Mouse (Mus musculus) limb, embryonic 12.5 days (tissue): ENCODE measurements around the gene Oog3. TPM values are rescaled to one million over a fixed set of nuclear protein-coding genes. Genes with fewer than 3 reads are reported as not detected.

Experiments
- ATAC-seq: fragments of 200-750 bp; cut with Nextera tagmentation; 2 replicates; pipeline ENCODE4 v1.8.0; 2017; ENCODE audit warnings: low read depth, moderate TSS enrichment; ENCODE audit not compliant: insufficient number of reproducible peaks, insufficient read depth, low FRiP score, low TSS enrichment
- H3K27ac ChIP-seq: fragments of 300-500 bp; sonication (generic); 2 replicates; pipeline ENCODE4 v1.5.1; 2016; ENCODE audit warnings: mild to moderate bottlenecking, moderate library complexity
- H3K27me3 ChIP-seq: fragments of 300-500 bp; sonication (generic); 2 replicates; pipeline ENCODE4 v1.6.1; 2016; ENCODE audit warnings: mild to moderate bottlenecking, moderate library complexity
- H3K36me3 ChIP-seq: fragments of 300-500 bp; sonication (generic); 2 replicates; pipeline ENCODE4 v1.6.1; 2016; ENCODE audit warnings: mild to moderate bottlenecking, moderate library complexity
- H3K4me1 ChIP-seq: fragments of 300-500 bp; sonication (generic); replicated peaks from 2 replicates; pipeline ENCODE4 v1.6.1; 2016
- H3K4me2 ChIP-seq: fragments of 300-500 bp; sonication (generic); 2 replicates; pipeline ENCODE4 v1.6.1; 2016; ENCODE audit warnings: mild to moderate bottlenecking, moderate library complexity
- H3K4me3 ChIP-seq: fragments of 300-500 bp; sonication (generic); replicated peaks from 2 replicates; pipeline ENCODE4 v1.5.1; 2016; ENCODE audit warnings: mild to moderate bottlenecking
- H3K9ac ChIP-seq: fragments of 300-500 bp; sonication (generic); replicated peaks from 2 replicates; pipeline ENCODE4 v1.6.1; 2016; ENCODE audit warnings: mild to moderate bottlenecking, moderate library complexity
- H3K9me3 ChIP-seq: fragments of 300-500 bp; sonication (generic); 2 replicates; pipeline ENCODE4 v1.6.1; 2016; ENCODE audit warnings: mild to moderate bottlenecking, moderate library complexity
- WGBS: fragments of 180-500 bp; shearing (Covaris S2); methylation state at CpG from one replicate; pipeline ENCODE4 v1.1.7; 2016; 5-methylcytosine and 5-hydroxymethylcytosine counted together
- polyA plus RNA-seq: library from polyadenylated mRNA; unstranded; fragments of >200 nt; fragmentation: Nextera tagmentation; extraction: Ambion mirVana; gene quantifications from 2 replicates; pipeline ENCODE4 v1.2.1, GENCODE M21; 2016

Gene Oog3
- polyA plus RNA-seq = not detected in 2 replicates

DNA sequence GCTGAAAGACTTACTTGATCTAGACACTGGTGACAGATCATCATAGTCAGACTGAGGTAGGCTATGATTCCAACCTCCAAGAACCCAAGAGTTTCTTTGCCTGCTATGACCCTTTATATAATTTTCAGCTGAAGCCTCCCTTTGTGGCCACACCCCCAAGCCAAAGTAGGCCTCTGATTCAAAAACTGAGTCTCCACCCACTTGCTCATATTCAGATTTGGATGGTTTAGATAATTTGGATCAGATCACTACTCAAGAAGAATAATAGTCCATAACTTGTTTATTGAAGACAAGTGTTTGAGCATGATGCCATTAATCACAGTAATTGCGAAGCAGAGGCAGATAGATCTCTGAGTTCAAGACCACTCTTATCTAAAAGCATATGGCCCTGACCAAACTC is at the start of gene Oog3:
Gene Oog3, minus strand, starts transcription at position 101 of the 400 bp plus-strand sequence.
- Histone ChIP-seq H3K4me1 (no peaks in the 10 kb centered on the region), H3K27ac (no peak within 1 kb of the TSS), H3K9ac (no peak within 1 kb of the TSS), H3K4me3 (no peak within 1 kb of the TSS), H3K27me3 (no peaks in the 10 kb centered on the region), H3K36me3 (no peaks in the 10 kb centered on the region), H3K4me2 (no peak within 1 kb of the TSS), H3K9me3 (peaks cover 52% of the 10 kb centered on the region)
- no peak for ATAC-seq
- 77% methylated on average over 1 of the region's 1 CpGs for WGBS

- H3K27ac ChIP-seq = no peak within 1 kb of the TSS
- no peak within 1 kb of the TSS for H3K4me3 ChIP-seq
- H3K4me1 ChIP-seq = no peaks in the 10 kb centered on the region
- H3K9me3 ChIP-seq = peaks cover 32% of the 10 kb centered on the region; the same call in 1 of the 2 replicates
- no peaks in the 10 kb centered on the region for H3K27me3 ChIP-seq
- H3K36me3 ChIP-seq = no peaks in the 10 kb centered on the region
- H3K9ac ChIP-seq = no peak within 1 kb of the TSS
- no peak for ATAC-seq
- 24% methylated on average over 1 of the region's 1 CpGs for WGBS
- no peak within 1 kb of the TSS for H3K4me2 ChIP-seq
These were observed 28.0 kb upstream of the Oog3 start, which contains the start of gene Oog2 for GRCm38 (mm10) chr4:144190419-144190818. TSS of gene Oog2 (plus strand) at chr4:144190719.

Other genes with a start within 250 kb of the Oog3 start
- not detected in 2 replicates for gene Pramef25, start 211.6 kb downstream of the Oog3 start, polyA plus RNA-seq
- not detected in 2 replicates for gene Gm13101, start 195.7 kb downstream of the Oog3 start, polyA plus RNA-seq
- not detected in 2 replicates for gene Pramef17, start 168.3 kb downstream of the Oog3 start, polyA plus RNA-seq
- gene Pramel4, start 103.5 kb downstream of the Oog3 start, polyA plus RNA-seq = not detected in 2 replicates
- gene Gm13102, start 56.2 kb downstream of the Oog3 start, polyA plus RNA-seq = not detected in 2 replicates
- not detected in 2 replicates for gene Oog2, start 28.1 kb upstream of the Oog3 start, polyA plus RNA-seq
- gene C87977, start 50.7 kb upstream of the Oog3 start, polyA plus RNA-seq = not detected in 2 replicates
- gene Pramel5, start 117.8 kb upstream of the Oog3 start, polyA plus RNA-seq = not detected in 2 replicates
- gene Gm13128, start 167.6 kb upstream of the Oog3 start, polyA plus RNA-seq = not detected in 2 replicates
- gene Gm13119, start 195.3 kb upstream of the Oog3 start, polyA plus RNA-seq = not detected in 2 replicates
- gene Pramef20, start 215.3 kb upstream of the Oog3 start, polyA plus RNA-seq = not detected in 2 replicates
- 0.14 and 0.26 TPM in 2 replicates for gene Pramef12, start 245.8 kb upstream of the Oog3 start, polyA plus RNA-seq